Mouse (Mus musculus) layer of hippocampus, adult 6 months (tissue): ENCODE data around the gene Dnajc19. TPM values are rescaled to one million over a fixed set of nuclear protein-coding genes. Genes with fewer than 3 reads are reported as not detected.

ENCODE experiments used
- long read RNA-seq, 2 experiments: library from polyadenylated mRNA; unstranded; transcript quantifications; one replicate each; pipeline ENCODE4 v2.0.0; 2019 to 2020
- polyA plus RNA-seq: library from polyadenylated mRNA; unstranded; fragments of <200 nt; fragmentation: Nextera tagmentation; gene quantifications from 2 replicates; pipeline ENCODE4 v1.2.3, GENCODE M21; 2021

The Dnajc19 gene
- polyA plus RNA-seq, result 218 and 233 TPM in 2 replicates
- long read RNA-seq, experiment 1, transcript Dnajc19-201 (6 exons, 2,499 nt), result minor isoform, 16 of 119 reads
- long read RNA-seq, experiment 1, transcript Dnajc19-202 (6 exons, 659 nt), result major isoform, 86 of 119 reads
- long read RNA-seq, experiment 1, partial matches to known transcripts, result 1 of 119 reads
- long read RNA-seq, experiment 1, other reads (novel, unspliced or antisense), result 13 of 119 reads
- long read RNA-seq, experiment 2, transcript Dnajc19-201 (6 exons, 2,499 nt), result major isoform, 52 of 83 reads
- long read RNA-seq, experiment 2, transcript Dnajc19-202 (6 exons, 659 nt), result minor isoform, 11 of 83 reads
- long read RNA-seq, experiment 2, partial matches to known transcripts, result 3 of 83 reads
- long read RNA-seq, experiment 2, other reads (novel, unspliced or antisense), result 15 of 83 reads

GRCm38 (mm10) chr3:34080900-34081662, at the start of gene Dnajc19:
Dnajc19 (minus strand) TSS chr3:34081321.

GRCm38 (mm10) chr3:34019540-34020381, 61.4 kb downstream of the Dnajc19 start, which contains the start of gene Fxr1:
Fxr1 (plus strand) TSS chr3:34019943.

Other genes starting within 250 kb of the Dnajc19 start
- gene Ccdc39, start 237.0 kb downstream of the Dnajc19 start, polyA plus RNA-seq, result 4.1 and 5.5 TPM in 2 replicates
- gene Fxr1, start 61.4 kb downstream of the Dnajc19 start, polyA plus RNA-seq, result 16.9 and 22.4 TPM in 2 replicates